Mouse (Mus musculus): Measurements from ENCODE around the gene Fbxl20. TPM values are rescaled to one million over a fixed set of nuclear protein-coding genes. Genes with fewer than 3 reads are reported as not detected.
A peak's percentile ranks its signal among the peaks of the same experiment; 100 is the strongest.

The Fbxl20 gene
- polyA plus RNA-seq, 1 experiment from 2014 or later: 10.1 TPM

DNA sequence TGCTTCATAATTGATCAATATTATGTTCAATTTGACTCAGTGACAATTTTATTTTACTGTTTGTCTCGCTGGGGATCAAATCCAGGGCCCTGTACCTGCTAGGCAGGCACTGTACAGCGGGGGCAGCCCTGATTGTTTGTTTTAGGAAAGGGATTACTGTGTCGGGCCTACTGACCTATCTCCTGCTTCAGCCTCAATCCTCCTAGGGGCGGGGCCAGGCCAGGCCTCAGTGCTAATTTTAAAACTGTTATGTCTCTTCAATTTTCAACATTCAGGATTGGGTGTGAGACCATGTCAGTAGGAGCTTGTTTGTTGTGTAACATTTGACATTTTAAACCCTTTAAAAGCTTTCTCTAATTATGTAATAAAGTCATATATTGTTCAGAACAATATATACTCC lies 36.7 kb downstream of the Fbxl20 start:
- H3K27me3 ChIP-seq (replicated peaks; ENCODE audit: control insufficient read depth, insufficient read depth, low read length): no peaks in the 10 kb centered on the region
- H3K36me3 ChIP-seq (ENCODE audit: control insufficient read depth, insufficient read depth, low read length): peaks cover 61% of the 10 kb centered on the region
- DNase-seq (ENCODE audit: low spot score) (no peak), ATAC-seq (ENCODE audit: low read depth) (no peak)
- H3K4me3 ChIP-seq (ENCODE audit: low read depth, low read length): no peak overlapping the region
- no peak overlapping the region for H3K27ac ChIP-seq (replicated peaks; ENCODE audit: low read depth, low read length)
- no peaks in the 10 kb centered on the region for H3K9me3 ChIP-seq (ENCODE audit: control insufficient read depth, low read length)
- H3K9ac ChIP-seq (ENCODE audit: low read depth, low read length): no peak overlapping the region
- 60% methylated on average over 4 of the region's 4 CpGs for WGBS
- no peak overlapping the region for H3K4me2 ChIP-seq (ENCODE audit: low read depth, low read length)
- H3K4me1 ChIP-seq (ENCODE audit: control insufficient read depth, insufficient read depth, low read length): no peaks in the 10 kb centered on the region

DNA sequence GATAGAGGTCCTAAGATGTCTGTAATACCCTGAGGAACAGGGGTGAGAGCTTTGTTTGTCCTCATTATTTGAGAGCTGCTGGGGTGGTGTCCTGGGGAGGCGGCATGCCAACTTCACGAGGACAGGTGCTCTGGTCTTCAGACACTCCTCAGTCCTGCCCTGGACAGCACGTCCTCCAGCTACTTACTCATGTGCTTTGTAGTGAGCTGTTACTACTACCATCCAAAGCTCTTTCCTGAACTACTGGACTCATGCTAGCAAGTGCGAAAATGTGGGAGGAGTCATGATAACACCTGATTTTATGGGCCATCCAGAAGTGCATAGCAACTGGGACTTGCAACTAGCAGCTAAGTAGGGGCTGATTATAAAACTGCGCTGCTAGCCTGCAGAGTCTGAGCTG lies 40.5 kb downstream of the Fbxl20 start:
- no peak for ATAC-seq (ENCODE audit: low read depth)
- Histone ChIP-seq H3K4me2 (ENCODE audit: low read depth, low read length) (no peak overlapping the region), H3K9ac (ENCODE audit: low read depth, low read length) (no peak overlapping the region), H3K4me3 (ENCODE audit: low read depth, low read length) (no peak overlapping the region), H3K36me3 (ENCODE audit: control insufficient read depth, insufficient read depth, low read length) (peaks cover 80% of the 10 kb centered on the region), H3K27ac (replicated peaks; ENCODE audit: low read depth, low read length) (no peak overlapping the region), H3K4me1 (ENCODE audit: control insufficient read depth, insufficient read depth, low read length) (no peaks in the 10 kb centered on the region), H3K27me3 (replicated peaks; ENCODE audit: control insufficient read depth, insufficient read depth, low read length) (no peaks in the 10 kb centered on the region), H3K9me3 (ENCODE audit: control insufficient read depth, low read length) (no peaks in the 10 kb centered on the region)
- 91% methylated on average over 5 of the region's 5 CpGs for WGBS
- DNase-seq (ENCODE audit: low spot score): no peak

DNA sequence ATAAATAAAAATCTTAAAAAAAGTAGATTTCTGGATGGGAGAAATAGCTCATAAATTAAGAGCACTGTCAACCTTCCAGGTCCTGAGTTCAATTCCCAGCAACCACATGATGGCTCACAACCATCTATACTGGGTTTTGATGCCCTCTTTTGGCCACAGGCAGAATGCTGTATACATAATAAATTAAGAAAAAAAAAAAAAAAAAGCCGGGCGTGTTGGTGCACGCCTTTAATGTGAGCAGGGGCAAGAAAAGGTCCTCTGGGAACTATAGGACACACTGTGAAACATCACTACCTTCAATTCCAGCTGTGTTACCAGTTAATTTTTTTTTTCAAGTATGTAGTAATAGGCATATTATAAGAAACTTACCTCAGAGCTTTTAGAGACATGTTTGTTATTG lies 48.9 kb downstream of the Fbxl20 start:
- ATAC-seq (ENCODE audit: low read depth): no peak
- no peak overlapping the region for H3K4me2 ChIP-seq (ENCODE audit: low read depth, low read length)

DNA sequence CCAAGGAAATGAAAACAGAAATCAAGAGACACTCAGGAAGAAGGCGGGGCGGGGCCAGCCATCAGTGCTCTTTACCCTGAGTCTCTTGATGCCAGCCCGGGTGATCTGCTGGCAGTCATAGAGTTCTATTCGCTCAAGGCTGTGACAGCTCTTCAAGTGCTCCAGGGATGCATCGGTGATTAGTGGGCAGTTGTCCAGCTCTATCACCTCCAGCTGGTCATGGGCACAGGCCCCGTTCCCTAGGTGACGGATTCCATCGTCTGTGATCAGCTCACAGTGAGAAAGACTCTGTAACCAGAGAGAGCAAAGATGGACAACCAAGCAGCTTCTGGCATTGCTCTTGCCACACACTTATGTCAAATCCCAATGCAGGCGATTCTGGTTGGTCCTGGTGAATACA lies 59.6 kb downstream of the Fbxl20 start:
- Histone ChIP-seq H3K4me3 (ENCODE audit: low read depth, low read length) (no peak overlapping the region), H3K27me3 (replicated peaks; ENCODE audit: control insufficient read depth, insufficient read depth, low read length) (no peaks in the 10 kb centered on the region), H3K36me3 (ENCODE audit: control insufficient read depth, insufficient read depth, low read length) (peaks cover 54% of the 10 kb centered on the region), H3K4me2 (ENCODE audit: low read depth, low read length) (no peak overlapping the region), H3K4me1 (ENCODE audit: control insufficient read depth, insufficient read depth, low read length) (no peaks in the 10 kb centered on the region), H3K9me3 (ENCODE audit: control insufficient read depth, low read length) (no peaks in the 10 kb centered on the region), H3K27ac (replicated peaks; ENCODE audit: low read depth, low read length) (no peak overlapping the region), H3K9ac (ENCODE audit: low read depth, low read length) (no peak overlapping the region)
- 94% methylated on average over 9 of the region's 9 CpGs for WGBS
- ATAC-seq (ENCODE audit: low read depth) (no peak), DNase-seq (ENCODE audit: low spot score) (no peak)

More for the DNA sequence above, 48.9 kb downstream of the Fbxl20 start:
- H3K27ac ChIP-seq (replicated peaks; ENCODE audit: low read depth, low read length): no peak overlapping the region
- 88% methylated on average over 3 of the region's 3 CpGs for WGBS
- no peaks in the 10 kb centered on the region for H3K27me3 ChIP-seq (replicated peaks; ENCODE audit: control insufficient read depth, insufficient read depth, low read length)
- H3K9me3 ChIP-seq (ENCODE audit: control insufficient read depth, low read length): no peaks in the 10 kb centered on the region
- DNase-seq (ENCODE audit: low spot score): no peak
- H3K36me3 ChIP-seq (ENCODE audit: control insufficient read depth, insufficient read depth, low read length): peaks cover 83% of the 10 kb centered on the region
- H3K4me1 ChIP-seq (ENCODE audit: control insufficient read depth, insufficient read depth, low read length): no peaks in the 10 kb centered on the region
- H3K9ac ChIP-seq (ENCODE audit: low read depth, low read length): no peak overlapping the region
- no peak overlapping the region for H3K4me3 ChIP-seq (ENCODE audit: low read depth, low read length)

DNA sequence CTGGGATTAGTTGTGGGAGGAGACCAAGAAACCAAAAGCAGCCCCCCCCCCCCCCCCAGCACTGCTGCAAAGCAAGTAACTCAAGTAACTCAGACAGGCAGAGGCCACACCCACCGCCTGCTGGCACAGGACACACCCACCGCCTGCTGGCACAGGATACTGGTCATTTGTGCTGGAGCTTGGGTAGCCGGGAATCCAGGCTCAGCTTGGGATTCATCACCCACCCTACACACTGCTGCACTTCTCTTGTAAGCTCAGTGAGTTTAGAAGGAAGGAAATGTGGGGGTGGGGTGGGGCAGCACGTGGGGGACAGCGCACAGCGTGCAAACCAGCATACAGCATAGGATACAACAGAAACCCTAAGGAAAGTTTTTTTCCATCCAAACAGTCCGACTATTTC lies 62.0 kb downstream of the Fbxl20 start:
- WGBS: 26% methylated on average over 7 of the region's 7 CpGs
- peak; percentile 89 for DNase-seq (ENCODE audit: low spot score)

DNA sequence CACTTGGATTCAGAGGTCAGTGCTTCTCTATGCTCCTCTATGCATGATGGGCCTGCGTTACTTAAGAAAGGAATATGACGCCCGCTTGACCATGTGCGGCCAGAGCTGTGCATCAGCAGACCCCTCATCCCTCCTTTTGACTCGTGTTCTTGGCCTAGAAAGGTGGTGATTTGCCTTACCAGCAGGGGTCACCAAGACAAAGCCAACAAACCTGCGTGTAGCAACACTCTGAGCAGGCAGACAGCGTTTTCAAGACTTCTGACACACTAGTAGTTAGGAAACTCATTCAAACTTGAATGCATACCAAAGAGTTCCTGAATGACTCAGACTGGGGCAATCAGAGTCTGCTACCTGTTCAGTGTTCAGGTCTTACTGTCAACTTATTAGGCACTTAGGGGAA lies 63.6 kb downstream of the Fbxl20 start:
- ATAC-seq (ENCODE audit: low read depth): no peak
- Histone ChIP-seq H3K36me3 (ENCODE audit: control insufficient read depth, insufficient read depth, low read length) (peaks cover 29% of the 10 kb centered on the region), H3K4me3 (ENCODE audit: low read depth, low read length) (no peak overlapping the region), H3K27me3 (replicated peaks; ENCODE audit: control insufficient read depth, insufficient read depth, low read length) (no peaks in the 10 kb centered on the region), H3K27ac (replicated peaks; ENCODE audit: low read depth, low read length) (no peak overlapping the region), H3K9ac (ENCODE audit: low read depth, low read length) (no peak overlapping the region), H3K4me2 (ENCODE audit: low read depth, low read length) (no peak overlapping the region), H3K4me1 (ENCODE audit: control insufficient read depth, insufficient read depth, low read length) (no peaks in the 10 kb centered on the region), H3K9me3 (ENCODE audit: control insufficient read depth, low read length) (no peaks in the 10 kb centered on the region)
- WGBS: 74% methylated on average over 7 of the region's 7 CpGs
- DNase-seq (ENCODE audit: low spot score): no peak

More for the DNA sequence above, 62.0 kb downstream of the Fbxl20 start:
- Histone ChIP-seq H3K36me3 (ENCODE audit: control insufficient read depth, insufficient read depth, low read length) (peaks cover 44% of the 10 kb centered on the region), H3K9ac (ENCODE audit: low read depth, low read length) (no peak overlapping the region), H3K27me3 (replicated peaks; ENCODE audit: control insufficient read depth, insufficient read depth, low read length) (no peaks in the 10 kb centered on the region), H3K4me1 (ENCODE audit: control insufficient read depth, insufficient read depth, low read length) (no peaks in the 10 kb centered on the region), H3K4me3 (ENCODE audit: low read depth, low read length) (no peak overlapping the region), H3K9me3 (ENCODE audit: control insufficient read depth, low read length) (no peaks in the 10 kb centered on the region), H3K4me2 (ENCODE audit: low read depth, low read length) (peak overlapping the region; percentile 10; the same call in 1 of the 2 replicates), H3K27ac (replicated peaks; ENCODE audit: low read depth, low read length) (0 out of 2 replicates have a peak overlapping the region, but pooled peaks have one; percentile 15)
- peak; percentile 76 for ATAC-seq (ENCODE audit: low read depth)

DNA sequence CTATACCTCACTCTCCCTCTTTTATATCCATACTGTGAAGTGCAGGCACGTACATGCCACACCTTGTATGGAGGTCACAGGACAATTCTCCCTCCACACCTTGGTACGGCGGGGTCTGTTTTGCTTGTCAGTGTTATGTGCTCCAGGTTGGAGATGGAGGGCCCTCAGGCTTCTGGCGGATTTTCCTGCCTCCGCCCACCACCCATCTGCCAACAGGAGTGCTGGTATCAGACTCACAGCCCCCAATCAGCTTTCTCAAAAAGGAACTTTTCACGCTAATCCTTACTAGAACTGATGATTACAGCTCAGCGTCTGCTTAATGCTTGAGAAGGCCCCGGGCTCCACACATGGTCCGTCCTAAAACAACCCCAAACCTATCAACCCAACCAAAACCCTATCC lies 64.1 kb downstream of the Fbxl20 start:
- Histone ChIP-seq H3K9me3 (ENCODE audit: control insufficient read depth, low read length) (no peaks in the 10 kb centered on the region), H3K27ac (replicated peaks; ENCODE audit: low read depth, low read length) (no peak overlapping the region), H3K4me3 (ENCODE audit: low read depth, low read length) (no peak overlapping the region), H3K36me3 (ENCODE audit: control insufficient read depth, insufficient read depth, low read length) (peaks cover 24% of the 10 kb centered on the region), H3K4me2 (ENCODE audit: low read depth, low read length) (no peak overlapping the region), H3K9ac (ENCODE audit: low read depth, low read length) (no peak overlapping the region), H3K27me3 (replicated peaks; ENCODE audit: control insufficient read depth, insufficient read depth, low read length) (no peaks in the 10 kb centered on the region), H3K4me1 (ENCODE audit: control insufficient read depth, insufficient read depth, low read length) (no peaks in the 10 kb centered on the region)
- DNase-seq (ENCODE audit: low spot score): no peak
- no peak for ATAC-seq (ENCODE audit: low read depth)
- 91% methylated on average over 9 of the region's 9 CpGs for WGBS

DNA sequence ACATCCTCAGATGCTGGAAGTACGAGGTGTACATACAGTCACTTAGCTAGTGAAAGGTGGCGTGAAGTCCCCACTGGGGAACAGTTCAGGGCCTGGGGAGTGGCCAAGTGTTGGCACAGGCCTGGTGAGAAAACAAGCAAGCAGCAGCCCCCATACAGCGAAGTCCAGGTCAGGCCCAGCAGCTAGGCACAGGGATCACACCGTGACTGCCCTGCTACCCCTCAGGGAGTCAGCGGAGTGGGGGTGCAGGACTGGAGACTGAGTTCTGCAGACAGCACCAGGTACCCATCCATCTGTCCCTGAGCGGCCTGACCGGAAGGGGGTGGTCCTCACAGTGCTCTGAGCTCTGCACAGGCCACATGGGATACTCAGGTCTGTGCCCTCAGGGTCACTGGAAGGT lies 67.5 kb downstream of the Fbxl20 start:
- Histone ChIP-seq H3K9me3 (ENCODE audit: control insufficient read depth, low read length) (no peaks in the 10 kb centered on the region), H3K4me1 (ENCODE audit: control insufficient read depth, insufficient read depth, low read length) (no peaks in the 10 kb centered on the region), H3K9ac (ENCODE audit: low read depth, low read length) (no peak overlapping the region), H3K36me3 (ENCODE audit: control insufficient read depth, insufficient read depth, low read length) (no peaks in the 10 kb centered on the region), H3K4me2 (ENCODE audit: low read depth, low read length) (no peak overlapping the region), H3K27me3 (replicated peaks; ENCODE audit: control insufficient read depth, insufficient read depth, low read length) (no peaks in the 10 kb centered on the region), H3K4me3 (ENCODE audit: low read depth, low read length) (no peak overlapping the region), H3K27ac (replicated peaks; ENCODE audit: low read depth, low read length) (no peak overlapping the region)
- ATAC-seq (ENCODE audit: low read depth): no peak
- WGBS: 87% methylated on average over 7 of the region's 7 CpGs
- no peak for DNase-seq (ENCODE audit: low spot score)

DNA sequence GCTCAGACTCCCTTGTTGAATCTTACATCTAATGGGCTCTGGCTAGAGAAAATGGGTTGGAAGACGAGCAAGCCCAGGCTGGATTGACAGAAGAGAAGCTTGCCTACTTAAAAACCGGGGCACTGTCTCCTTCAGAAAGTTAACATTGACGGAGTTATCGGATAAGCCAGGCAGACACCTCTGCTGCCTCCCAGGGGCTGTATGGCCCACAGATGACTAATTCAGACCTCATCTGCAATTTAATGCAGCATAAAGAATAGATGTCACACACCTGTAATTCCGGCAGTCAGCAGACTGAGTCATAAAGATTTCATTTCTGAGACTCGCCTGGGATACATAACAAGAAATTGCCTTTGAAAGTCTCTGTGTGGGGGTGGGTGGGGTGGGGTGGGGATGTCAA lies 69.8 kb downstream of the Fbxl20 start:
- Histone ChIP-seq H3K9me3 (ENCODE audit: control insufficient read depth, low read length) (no peaks in the 10 kb centered on the region), H3K9ac (ENCODE audit: low read depth, low read length) (no peak overlapping the region), H3K4me1 (ENCODE audit: control insufficient read depth, insufficient read depth, low read length) (no peaks in the 10 kb centered on the region), H3K27ac (replicated peaks; ENCODE audit: low read depth, low read length) (no peak overlapping the region), H3K4me2 (ENCODE audit: low read depth, low read length) (no peak overlapping the region), H3K4me3 (ENCODE audit: low read depth, low read length) (no peak overlapping the region), H3K27me3 (replicated peaks; ENCODE audit: control insufficient read depth, insufficient read depth, low read length) (no peaks in the 10 kb centered on the region), H3K36me3 (ENCODE audit: control insufficient read depth, insufficient read depth, low read length) (no peaks in the 10 kb centered on the region)
- WGBS: 79% methylated on average over 6 of the region's 6 CpGs
- DNase-seq (ENCODE audit: low spot score) (no peak), ATAC-seq (ENCODE audit: low read depth) (no peak)

Measured in embryonic facial prominence, embryonic 14.5 days (tissue).